Mouse (Mus musculus) T-cell, adult 66 days (primary cell): ENCODE results near the gene Prkcsh. TPM values are rescaled to one million over a fixed set of nuclear protein-coding genes. Genes with fewer than 3 reads are reported as not detected.

Experiments used
- total RNA-seq, 2 experiments: library from RNA; stranded (reverse); gene quantifications; 3 replicates in 1 of 2; 4 replicates in 1 of 2; pipeline ENCODE4 v1.2.4; 2023

Prkcsh gene
- 10 to 100 TPM; 94.0 to 98.7 TPM for total RNA-seq

DNA sequence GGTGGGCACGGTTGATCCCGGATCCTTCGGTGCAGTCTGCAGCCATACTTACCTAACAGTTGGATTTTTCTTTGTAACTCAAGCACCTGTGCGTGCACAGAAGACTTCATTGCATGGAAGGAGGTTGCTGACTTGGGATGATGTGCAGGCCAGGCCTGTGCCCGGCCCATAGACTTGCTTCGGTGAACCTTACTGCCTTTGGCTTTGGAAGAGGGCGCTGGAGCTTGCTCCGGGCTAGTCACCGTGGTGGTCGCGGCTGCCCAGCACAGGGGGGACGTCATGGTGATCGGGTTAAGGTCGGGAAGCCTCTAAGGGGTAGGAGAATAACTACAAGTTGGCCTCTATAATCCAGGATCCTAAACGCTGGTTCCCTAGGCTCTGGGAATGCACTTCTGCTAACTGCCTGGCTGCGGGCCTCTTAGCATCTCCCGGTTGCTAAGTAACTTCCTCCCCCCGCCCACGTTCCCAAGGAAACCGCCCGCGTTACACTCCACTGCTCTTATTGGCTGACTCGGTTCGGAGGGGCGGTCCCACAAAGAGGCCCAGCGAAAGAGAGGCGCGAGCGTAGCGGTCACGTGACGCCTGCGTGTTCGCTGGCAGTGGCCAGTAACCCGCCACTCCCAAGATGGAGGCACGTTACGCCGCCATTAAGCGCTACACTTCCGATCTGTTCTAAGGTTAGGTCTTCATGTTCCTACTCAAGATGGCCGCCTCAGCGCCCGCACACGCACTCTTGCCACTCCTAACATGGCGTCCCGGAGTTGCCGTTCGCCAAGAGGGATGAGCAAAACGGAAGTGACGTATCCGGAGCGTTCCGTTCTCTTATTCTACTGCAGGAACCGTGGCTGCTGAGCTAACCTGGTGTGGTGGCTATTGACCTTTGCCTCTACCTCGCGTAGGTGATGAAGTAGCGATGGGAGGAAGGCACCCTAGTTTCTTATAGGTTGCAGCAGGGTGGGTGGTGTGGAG is at the start of gene Prkcsh, which contains the start of gene Ccdc151:
TSS of gene Prkcsh (plus strand) at position 613 of the 969 bp plus-strand sequence.
TSS of gene Ccdc151 (minus strand) at position 441 of the 969 bp plus-strand sequence.

DNA sequence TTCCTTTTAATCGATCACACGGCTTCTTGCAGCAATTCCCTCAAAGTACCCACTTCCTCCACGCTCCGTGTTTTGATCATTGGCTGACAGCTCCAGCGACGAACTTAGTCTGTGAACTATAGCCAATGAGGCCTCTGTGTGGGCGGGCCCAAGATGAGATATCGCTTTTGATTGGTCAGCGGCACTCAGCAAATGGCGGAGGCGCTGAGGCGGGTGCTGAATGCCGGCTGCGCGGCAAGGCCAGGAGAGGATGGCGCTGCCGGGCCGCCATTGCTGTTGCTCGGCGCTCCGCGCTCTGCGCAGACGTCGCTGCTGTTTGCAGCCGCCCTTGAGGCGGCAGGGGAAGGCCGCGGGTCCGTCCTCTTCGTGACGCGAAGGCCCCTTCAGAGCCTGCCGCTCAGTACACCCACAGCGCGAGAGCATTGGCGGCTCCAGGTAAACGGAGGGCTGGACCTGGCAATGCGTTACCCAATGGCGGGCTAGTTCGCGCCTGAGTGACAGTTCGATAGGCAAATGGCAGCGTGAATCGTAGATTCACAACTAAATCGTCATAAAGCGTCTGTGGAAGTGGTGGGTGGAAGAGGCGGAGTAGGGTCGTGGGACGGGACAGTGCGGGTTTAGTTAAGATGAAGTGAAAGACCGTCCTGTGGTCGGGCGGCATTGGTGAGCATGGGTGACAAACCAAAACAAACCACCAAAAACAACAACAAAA is 46.9 kb upstream of the Prkcsh start, which contains the start of gene Swsap1:
TSS of gene Swsap1 (plus strand) at position 186 of the 712 bp plus-strand sequence.

GRCm38 (mm10) chr9:21963417-21963816 is 39.2 kb upstream of the Prkcsh start, which contains the start of gene Epor:
Epor (minus strand) TSS chr9:21963506.

GRCm38 (mm10) chr9:21989230-21990110 is 13.1 kb upstream of the Prkcsh start, which contains the start of gene Rgl3:
Rgl3 (minus strand) TSS chr9:21989446.

DNA sequence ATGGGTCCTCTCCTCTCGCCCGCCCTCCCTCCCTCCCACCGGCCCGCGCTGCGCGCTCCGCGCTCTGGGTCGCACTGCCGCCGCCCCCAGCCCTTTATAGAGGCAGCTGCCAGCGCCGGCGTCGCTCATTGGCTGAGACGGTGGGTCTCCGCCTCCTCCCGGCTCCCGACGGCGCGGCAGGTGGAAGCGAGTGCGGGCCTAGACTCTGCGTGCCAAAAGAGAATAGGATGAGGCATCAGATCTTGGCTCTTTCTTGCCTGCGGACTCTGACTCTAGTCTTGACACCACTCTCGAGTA is 49.3 kb downstream of the Prkcsh start, which contains the start of gene Elavl3:
TSS of gene Elavl3 (minus strand) at position 66 of the 297 bp plus-strand sequence.

Other genes starting within 250 kb of the Prkcsh start
- gene Spc24, start 242.5 kb upstream of the Prkcsh start, total RNA-seq, result 1 to 10 TPM; 2.5 to 4.1 TPM
- under 1 TPM in 1 of 2 experiments, not detected in 1; 0.12 TPM for gene Kank2, start 204.1 kb upstream of the Prkcsh start, total RNA-seq
- not detected for gene Angptl8, start 167.3 kb upstream of the Prkcsh start, total RNA-seq
- gene Dock6, start 150.2 kb upstream of the Prkcsh start, total RNA-seq, result 1 to 10 TPM; 6.9 to 7.4 TPM
- gene Rab3d, start 84.6 kb upstream of the Prkcsh start, total RNA-seq, result 10 to 100 TPM; 11.4 to 13.6 TPM
- gene Ccdc159, start 75.3 kb upstream of the Prkcsh start, total RNA-seq, result not detected
- gene Tmem205, start 75.2 kb upstream of the Prkcsh start, total RNA-seq, result under 1 TPM in 1 of 2 experiments, not detected in 1; 0.76 TPM
- under 1 TPM; 0.50 to 0.67 TPM for gene Plppr2, start 65.8 kb upstream of the Prkcsh start, total RNA-seq
- 10 to 100 TPM in 1 of 2 experiments, 1 to 10 TPM in 1; 8.7 to 10.7 TPM for gene Swsap1, start 47.1 kb upstream of the Prkcsh start, total RNA-seq
- 1 to 10 TPM in 1 of 2 experiments, under 1 TPM in 1; 0.61 to 1.1 TPM for gene Epor, start 39.3 kb upstream of the Prkcsh start, total RNA-seq
- gene Rgl3, start 13.4 kb upstream of the Prkcsh start, total RNA-seq, result not detected
- not detected for gene Ccdc151, start 172 bp upstream of the Prkcsh start, total RNA-seq
- gene Elavl3, start 49.2 kb downstream of the Prkcsh start, total RNA-seq, result under 1 TPM in 1 of 2 experiments, not detected in 1; 0.27 TPM
- not detected for gene Gm49318, start 68.5 kb downstream of the Prkcsh start, total RNA-seq
- 10 to 100 TPM; 29.3 to 34.7 TPM for gene Zfp653, start 68.6 kb downstream of the Prkcsh start, total RNA-seq
- gene Ecsit, start 82.6 kb downstream of the Prkcsh start, total RNA-seq, result 10 to 100 TPM; 29.0 to 34.0 TPM
- not detected for gene Cnn1, start 96.4 kb downstream of the Prkcsh start, total RNA-seq
- 10 to 100 TPM; 34.2 to 41.2 TPM for gene Elof1, start 114.4 kb downstream of the Prkcsh start, total RNA-seq
- 100 to 1,000 TPM; 194 to 244 TPM for gene Acp5, start 132.9 kb downstream of the Prkcsh start, total RNA-seq
- gene Pigyl, start 154.0 kb downstream of the Prkcsh start, total RNA-seq, result 10 to 100 TPM; 13.8 to 19.1 TPM
- gene Zfp872, start 185.3 kb downstream of the Prkcsh start, total RNA-seq, result not detected
- 10 to 100 TPM; 33.6 to 39.8 TPM for gene Zfp809, start 222.9 kb downstream of the Prkcsh start, total RNA-seq